Mouse (Mus musculus): ENCODE measurements at regions not wholly inside any gene's neighbourhood (a gene's known extent, or its start where the extent isn't known, plus 50 kb on each side); places are given as distances from the start of the nearest gene placed in this dataset.

- no peak overlapping the region for H3K27ac ChIP-seq (ENCODE audit: insufficient read depth, low read length)
- H3K4me3 ChIP-seq (replicated peaks; ENCODE audit: insufficient read depth, low read depth, low read length): no peak overlapping the region
- H3K27me3 ChIP-seq (ENCODE audit: control insufficient read depth, insufficient read depth, low read length): no peaks in the 10 kb centered on the region
- no peaks in the 10 kb centered on the region for H3K4me1 ChIP-seq (ENCODE audit: control insufficient read depth, insufficient read depth, low read length)
- 88% methylated on average over 4 of the region's 4 CpGs for WGBS
- DNase-seq: no peak
- TF ChIP-seq POLR2A (IDR thresholded peaks at IDR 0.05; ENCODE audit: borderline replicate concordance, insufficient read depth, low read length) (no peak), CTCF (IDR thresholded peaks at IDR 0.05; ENCODE audit: borderline replicate concordance, insufficient read depth, low read depth, low read length) (no peak)
Measured at GRCm38 (mm10) chr14:78368881-78369280, 61.0 kb upstream of the Tnfsf11 start.

GRCm38 (mm10) chr14:78364822-78365221 is 57.0 kb upstream of the Tnfsf11 start:
- Histone ChIP-seq H3K4me3 (replicated peaks; ENCODE audit: insufficient read depth, low read depth, low read length) (no peak overlapping the region), H3K27me3 (ENCODE audit: control insufficient read depth, insufficient read depth, low read length) (no peaks in the 10 kb centered on the region), H3K4me1 (ENCODE audit: control insufficient read depth, insufficient read depth, low read length) (no peaks in the 10 kb centered on the region), H3K27ac (ENCODE audit: insufficient read depth, low read length) (no peak overlapping the region)
- TF ChIP-seq CTCF (IDR thresholded peaks at IDR 0.05; ENCODE audit: borderline replicate concordance, insufficient read depth, low read depth, low read length) (no peak), POLR2A (IDR thresholded peaks at IDR 0.05; ENCODE audit: borderline replicate concordance, insufficient read depth, low read length) (no peak)
- no peak for DNase-seq

- Histone ChIP-seq H3K4me3 (replicated peaks; ENCODE audit: insufficient read depth, low read depth, low read length) (no peak overlapping the region), H3K4me1 (ENCODE audit: control insufficient read depth, insufficient read depth, low read length) (no peaks in the 10 kb centered on the region)
- DNase-seq: no peak
Measured at GRCm38 (mm10) chr14:78363123-78363522, 55.3 kb upstream of the Tnfsf11 start.

More at GRCm38 (mm10) chr14:78363123-78363522, 55.3 kb upstream of the Tnfsf11 start:
- 87% methylated on average over 5 of the region's 5 CpGs for WGBS
- no peak for TF ChIP-seq CTCF (IDR thresholded peaks at IDR 0.05; ENCODE audit: borderline replicate concordance, insufficient read depth, low read depth, low read length)
- TF ChIP-seq POLR2A (IDR thresholded peaks at IDR 0.05; ENCODE audit: borderline replicate concordance, insufficient read depth, low read length): no peak
- Histone ChIP-seq H3K27ac (ENCODE audit: insufficient read depth, low read length) (no peak overlapping the region), H3K27me3 (ENCODE audit: control insufficient read depth, insufficient read depth, low read length) (no peaks in the 10 kb centered on the region)
